Comparison of ENCODE assay signal across 16 mouse cellular contexts in the genomic region with DNA sequence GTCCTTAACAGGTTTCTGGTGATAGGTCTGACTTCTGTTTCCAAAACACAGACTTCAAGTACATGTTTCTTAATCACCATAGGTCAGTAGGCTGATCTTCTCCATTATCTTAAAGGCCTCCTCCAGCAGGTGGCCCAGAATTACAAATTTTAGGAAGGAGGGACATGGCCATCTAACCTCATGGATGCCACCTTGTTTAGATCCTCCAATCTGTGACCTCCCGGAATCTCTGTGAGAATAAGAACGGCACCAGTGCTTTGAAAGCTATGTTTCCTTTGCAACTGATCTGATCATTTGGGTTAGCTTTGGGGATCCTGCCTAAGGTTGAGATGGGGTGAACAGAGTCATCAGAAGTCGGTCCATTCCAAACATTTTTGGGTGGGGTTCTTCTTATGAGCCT.
"Had no signal": no experiment of that assay in that cellular context is flagged by ENCODE, and none has a peak within 500 bp of the region (broad histone marks: within the 10 kb centered on the region; RNA-seq: fewer than 3 reads in every experiment).

No protein-coding gene starts in this region.

- H3K4me1 ChIP-seq: limb, embryonic 10.5 days; limb, embryonic 13.5 days; liver, embryonic 12.5 days; liver, embryonic 15.5 days; neural tube, embryonic 13.5 days; stomach, embryonic 15.5 days had no signal

- DNase-seq: kidney, postnatal 10 days; liver; lung, adult 2 months; lung, postnatal 14 days; retina, postnatal 1 day; spleen, adult 18-20 months; thymus, postnatal 36 days had no signal

- H3K4me3 ChIP-seq: kidney, embryonic 15.5 days; limb, embryonic 10.5 days; limb, embryonic 13.5 days; liver, embryonic 12.5 days; liver, embryonic 15.5 days; midbrain, embryonic 12.5 days; myocyte; neural tube, embryonic 13.5 days; stomach, embryonic 15.5 days had no signal

- H3K27me3 ChIP-seq: kidney, embryonic 15.5 days; limb, embryonic 13.5 days; liver, embryonic 12.5 days; liver, embryonic 15.5 days; midbrain, embryonic 12.5 days; neural tube, embryonic 13.5 days; stomach, embryonic 15.5 days had no signal

- H3K27ac ChIP-seq: kidney, embryonic 15.5 days; limb, embryonic 10.5 days; limb, embryonic 13.5 days; liver, embryonic 12.5 days; liver, embryonic 15.5 days; midbrain, embryonic 12.5 days; neural tube, embryonic 13.5 days; stomach, embryonic 15.5 days had no signal

- H3K36me3 ChIP-seq: kidney, embryonic 15.5 days; limb, embryonic 10.5 days; limb, embryonic 13.5 days; liver, embryonic 12.5 days; liver, embryonic 15.5 days; midbrain, embryonic 12.5 days; neural tube, embryonic 13.5 days; stomach, embryonic 15.5 days had no signal
